Mouse (Mus musculus): ENCODE results near the gene Alox5. TPM values are rescaled to one million over a fixed set of nuclear protein-coding genes. Genes with fewer than 3 reads are reported as not detected.

The Alox5 gene
- total and polyA plus RNA-seq, 3 experiments = not detected

GRCm38 (mm10) chr6:116455781-116456180 is 5.2 kb downstream of the Alox5 start:
- Histone ChIP-seq H3K36me3 (replicated peaks in 1 of 2; ENCODE audit: control insufficient read depth in 1 of 2, insufficient read depth in 1 of 2, low read length in 1 of 2) (no peaks in the 10 kb centered on the region), H3K27me3 (replicated peaks) (no peaks in the 10 kb centered on the region), H3K4me3 (replicated peaks in 1 of 3; ENCODE audit: low read depth in 2 of 3, low read length in 2 of 3, poor library complexity in 1 of 3) (no peak overlapping the region), H3K79me2 (replicated peaks; ENCODE audit: control insufficient read depth, extremely low read depth, insufficient read depth, poor library complexity, severe bottlenecking) (no peaks in the 10 kb centered on the region), H3K9ac (ENCODE audit: insufficient read depth, low read depth) (no peak overlapping the region), H3K4me2 (ENCODE audit: insufficient read depth, low read depth, poor library complexity, severe bottlenecking) (no peak overlapping the region), H3K27ac (ENCODE audit: insufficient read depth, low read depth) (no peak overlapping the region), H3K4me1 (ENCODE audit: control insufficient read depth in 1 of 2, insufficient read depth in 2 of 2) (peaks cover 14 to 33% of the 10 kb centered on the region in 2 experiments; a peak in 3 of 4 replicates), H3K9me3 (replicated peaks; ENCODE audit: low read length) (peaks cover 2% of the 10 kb centered on the region)
- dilution Hi-C loops (cut with MboI; ENCODE audit: extremely low pct_ligation_motif_present, extremely low pct_unique_long_range_greater_than_20kb, low sequenced_read_pairs) = no loop called here
- in situ Hi-C loops (cut with MboI; ENCODE audit: low pct_ligation_motif_present, low pct_unique_long_range_greater_than_20kb, low sequenced_read_pairs) = no loop called here
- DNase-seq (ENCODE audit: extremely low read depth) = peak; percentile 18
- TF ChIP-seq SMC3 (IDR thresholded peaks at IDR 0.05; ENCODE audit: low read depth, low read length) (no peak), ZC3H11A (IDR thresholded peaks at IDR 0.05; ENCODE audit: low read depth, low read length) (no peak)

DNA sequence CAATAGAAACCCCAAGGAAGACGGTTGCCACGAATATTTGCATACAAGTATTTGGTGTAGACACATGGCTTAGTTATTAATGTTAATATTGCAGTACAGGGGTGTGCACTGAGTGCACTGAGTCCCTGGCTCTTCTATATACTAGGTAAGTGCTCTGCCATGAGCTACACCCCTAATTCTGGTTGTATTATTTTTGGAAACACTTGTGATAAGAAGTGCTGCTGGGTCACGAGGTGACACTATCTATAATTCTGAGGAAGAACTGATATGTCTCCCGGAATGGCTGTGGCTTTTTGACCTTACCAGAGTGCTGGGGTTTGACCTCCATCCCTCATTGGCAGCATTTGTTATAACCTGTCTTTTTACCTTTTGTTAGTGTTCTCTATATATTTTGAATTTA is 20.1 kb downstream of the Alox5 start:
- Histone ChIP-seq H3K27me3 (replicated peaks) (no peaks in the 10 kb centered on the region), H3K4me1 (ENCODE audit: control insufficient read depth in 1 of 2, insufficient read depth in 2 of 2) (peaks cover 0 to 2% of the 10 kb centered on the region in 2 experiments; a peak in 3 of 4 replicates), H3K4me2 (ENCODE audit: insufficient read depth, low read depth, poor library complexity, severe bottlenecking) (no peak overlapping the region), H3K79me2 (replicated peaks; ENCODE audit: control insufficient read depth, extremely low read depth, insufficient read depth, poor library complexity, severe bottlenecking) (no peaks in the 10 kb centered on the region), H3K9me3 (replicated peaks; ENCODE audit: low read length) (peaks cover 2% of the 10 kb centered on the region), H3K9ac (ENCODE audit: insufficient read depth, low read depth) (no peak overlapping the region), H3K27ac (ENCODE audit: insufficient read depth, low read depth) (no peak overlapping the region), H3K4me3 (replicated peaks in 1 of 3; ENCODE audit: low read depth in 2 of 3, low read length in 2 of 3, poor library complexity in 1 of 3) (no peak overlapping the region), H3K36me3 (replicated peaks in 1 of 2; ENCODE audit: control insufficient read depth in 1 of 2, insufficient read depth in 1 of 2, low read length in 1 of 2) (no peaks in the 10 kb centered on the region)
- TF ChIP-seq POLR2AphosphoS2 (IDR thresholded peaks at IDR 0.05; ENCODE audit: low read depth, low read length) (no peak), ZKSCAN1 (IDR thresholded peaks at IDR 0.05; ENCODE audit: borderline replicate concordance, low read depth, low read length) (no peak), ZMIZ1 (IDR thresholded peaks at IDR 0.05; ENCODE audit: low read depth, low read length) (no peak), JUND (conservative IDR thresholded peaks at IDR 0.05; ENCODE audit: low read depth, low read length) (no peak), BHLHE40 (IDR thresholded peaks at IDR 0.05; ENCODE audit: low read depth, low read length) (no peak), POLR2A (IDR thresholded peaks at IDR 0.05; ENCODE audit: low read depth, low read length) (no peak), SIN3A (IDR thresholded peaks at IDR 0.05; ENCODE audit: low read length) (no peak), IRF4 (IDR thresholded peaks at IDR 0.05; ENCODE audit: low read depth, low read length) (no peak)
- no peak for DNase-seq (ENCODE audit: extremely low read depth)
- in situ Hi-C loops (cut with MboI; ENCODE audit: low pct_ligation_motif_present, low pct_unique_long_range_greater_than_20kb, low sequenced_read_pairs) (no loop called here), dilution Hi-C loops (cut with MboI; ENCODE audit: extremely low pct_ligation_motif_present, extremely low pct_unique_long_range_greater_than_20kb, low sequenced_read_pairs) (no loop called here)

DNA sequence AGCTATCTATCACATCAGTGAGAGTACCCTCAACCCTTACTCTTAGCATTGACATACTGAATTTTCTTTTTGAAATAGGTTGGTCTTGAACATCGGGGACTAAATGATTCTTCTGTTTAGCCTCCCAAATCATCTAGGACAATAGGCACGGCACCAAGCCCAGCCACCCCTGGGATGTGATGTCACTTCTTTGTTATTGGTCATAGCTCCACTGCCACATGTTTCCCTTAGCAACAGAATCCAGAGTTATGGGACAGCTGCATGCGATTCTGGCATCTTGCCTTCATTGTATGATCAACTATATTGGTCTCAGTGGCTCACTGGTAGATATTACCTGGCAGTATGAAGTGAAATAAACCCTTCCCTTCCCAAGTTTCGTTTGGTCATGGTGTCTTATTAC is 20.5 kb downstream of the Alox5 start:
- H3K27ac ChIP-seq (ENCODE audit: insufficient read depth, low read depth) = no peak overlapping the region
- in situ Hi-C loops (cut with MboI; ENCODE audit: low pct_ligation_motif_present, low pct_unique_long_range_greater_than_20kb, low sequenced_read_pairs) (no loop called here), dilution Hi-C loops (cut with MboI; ENCODE audit: extremely low pct_ligation_motif_present, extremely low pct_unique_long_range_greater_than_20kb, low sequenced_read_pairs) (no loop called here)
- H3K36me3 ChIP-seq (replicated peaks in 1 of 2; ENCODE audit: control insufficient read depth in 1 of 2, insufficient read depth in 1 of 2, low read length in 1 of 2) = no peaks in the 10 kb centered on the region
- H3K79me2 ChIP-seq (replicated peaks; ENCODE audit: control insufficient read depth, extremely low read depth, insufficient read depth, poor library complexity, severe bottlenecking) = no peaks in the 10 kb centered on the region
- peaks cover 0 to 2% of the 10 kb centered on the region in 2 experiments; a peak in 3 of 4 replicates for H3K4me1 ChIP-seq (ENCODE audit: control insufficient read depth in 1 of 2, insufficient read depth in 2 of 2)
- no peaks in the 10 kb centered on the region for H3K27me3 ChIP-seq (replicated peaks)
- no peak overlapping the region for H3K4me2 ChIP-seq (ENCODE audit: insufficient read depth, low read depth, poor library complexity, severe bottlenecking)
- no peak for TF ChIP-seq POLR2A (IDR thresholded peaks at IDR 0.05; ENCODE audit: low read depth, low read length)
- TF ChIP-seq RAD21 (IDR thresholded peaks at IDR 0.05; ENCODE audit: low read depth, low read length) = no peak
- no peak for TF ChIP-seq TBP (conservative IDR thresholded peaks at IDR 0.05; ENCODE audit: low read depth, low read length)
- TF ChIP-seq CTCF (conservative IDR thresholded peaks at IDR 0.05 in 1 of 2, IDR thresholded peaks at IDR 0.05 in 1 of 2; ENCODE audit: low read depth in 2 of 2, low read length in 2 of 2) = no peak
- TF ChIP-seq MAX (IDR thresholded peaks at IDR 0.05; ENCODE audit: low read length) = no peak
- TF ChIP-seq CHD1 (IDR thresholded peaks at IDR 0.05; ENCODE audit: low read depth, low read length) = no peak
- TF ChIP-seq ELF1 (IDR thresholded peaks at IDR 0.05; ENCODE audit: low read depth, low read length) = no peak
- TF ChIP-seq BHLHE40 (IDR thresholded peaks at IDR 0.05; ENCODE audit: low read depth, low read length) = no peak
- TF ChIP-seq NRF1 (IDR thresholded peaks at IDR 0.05; ENCODE audit: low read depth, low read length) = no peak
- TF ChIP-seq MAFK (IDR thresholded peaks at IDR 0.05; ENCODE audit: insufficient replicate concordance, low read length) = no peak
- TF ChIP-seq MXI1 (IDR thresholded peaks at IDR 0.05; ENCODE audit: low read depth, low read length) = no peak
- TF ChIP-seq USF2 (conservative IDR thresholded peaks at IDR 0.05; ENCODE audit: low read depth, low read length) = no peak
- TF ChIP-seq JUN (IDR thresholded peaks at IDR 0.05; ENCODE audit: insufficient read depth, low read depth, low read length) = no peak
- TF ChIP-seq HCFC1 (IDR thresholded peaks at IDR 0.05; ENCODE audit: low read depth, low read length) = no peak
- no peak for TF ChIP-seq EP300 (IDR thresholded peaks at IDR 0.05; ENCODE audit: low read length)
- H3K4me3 ChIP-seq (replicated peaks in 1 of 3; ENCODE audit: low read depth in 2 of 3, low read length in 2 of 3, poor library complexity in 1 of 3) = no peak overlapping the region
- no peak overlapping the region for H3K9ac ChIP-seq (ENCODE audit: insufficient read depth, low read depth)
- DNase-seq (ENCODE audit: extremely low read depth) = no peak
- H3K9me3 ChIP-seq (replicated peaks; ENCODE audit: low read length) = peaks cover 2% of the 10 kb centered on the region

Measured in CH12.LX (cell line).